Mouse (Mus musculus): ENCODE measurements around the gene Gab2.

DNA sequence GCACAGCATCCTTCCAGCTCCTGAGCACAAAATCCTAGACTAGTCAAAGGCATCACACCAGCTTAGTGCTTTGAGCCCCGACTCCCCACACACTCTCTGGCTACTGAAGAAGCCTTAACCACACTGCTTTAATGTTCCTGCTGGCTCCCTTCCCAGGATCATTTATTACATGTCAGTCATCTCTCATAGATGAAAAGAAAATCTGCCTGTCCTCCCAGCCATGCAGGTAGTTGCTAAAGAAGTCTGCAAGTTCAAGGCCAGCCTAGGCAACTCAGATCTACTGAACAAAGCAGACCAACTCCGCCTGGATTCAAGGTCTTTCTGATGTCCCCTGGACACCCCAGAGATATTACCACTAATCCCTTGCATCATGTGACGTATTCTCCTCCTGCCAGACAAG lies 236.3 kb downstream of the Gab2 start:
- TF ChIP-seq POLR2A (IDR thresholded peaks at IDR 0.05; ENCODE audit: low read depth, low read length) (no peak), HCFC1 (IDR thresholded peaks at IDR 0.05; ENCODE audit: low read depth, low read length) (no peak), MAFK (IDR thresholded peaks at IDR 0.05; ENCODE audit: insufficient replicate concordance, low read length) (no peak), SMC3 (IDR thresholded peaks at IDR 0.05; ENCODE audit: low read depth, low read length) (no peak), EP300 (IDR thresholded peaks at IDR 0.05; ENCODE audit: low read length) (no peak)
